Mouse (Mus musculus) stomach, postnatal 0 days (tissue): ENCODE measurements around the gene Slc8a3. TPM values are rescaled to one million over a fixed set of nuclear protein-coding genes. Genes with fewer than 3 reads are reported as not detected.

ENCODE experiments used
- ATAC-seq: fragments of 200-750 bp; cut with Nextera tagmentation; 2 replicates; pipeline ENCODE4 v1.8.0; 2017; ENCODE audit not compliant: low FRiP score, low TSS enrichment
- DNase-seq: peaks from one replicate; pipeline ENCODE4 v3.0.0-alpha.2; 2016; ENCODE audit warnings: low spot score
- H3K27ac ChIP-seq: fragments of 300-500 bp; sonication (generic); replicated peaks from 2 replicates; pipeline ENCODE4 v1.5.1; 2014; ENCODE audit warnings: mild to moderate bottlenecking, control low read depth
- H3K27me3 ChIP-seq: fragments of 300-500 bp; sonication (generic); 2 replicates; pipeline ENCODE4 v1.6.1; 2014; ENCODE audit warnings: low read length; ENCODE audit not compliant: control insufficient read depth, insufficient read depth
- H3K36me3 ChIP-seq: fragments of 300-500 bp; sonication (generic); 2 replicates; pipeline ENCODE4 v1.6.1; 2014; ENCODE audit warnings: low read length, mixed read lengths; ENCODE audit not compliant: control insufficient read depth, insufficient read depth
- H3K4me1 ChIP-seq: fragments of 300-500 bp; sonication (generic); replicated peaks from 2 replicates; pipeline ENCODE4 v1.6.1; 2014; ENCODE audit warnings: antibody characterized with exemption; ENCODE audit not compliant: control insufficient read depth, insufficient read depth
- H3K4me2 ChIP-seq: fragments of 300-500 bp; sonication (generic); replicated peaks from 2 replicates; pipeline ENCODE4 v1.6.1; 2014; ENCODE audit warnings: low read depth, mild to moderate bottlenecking, control low read depth, moderate library complexity
- H3K4me3 ChIP-seq: fragments of 300-500 bp; sonication (generic); 2 replicates; pipeline ENCODE4 v1.5.1; 2014; ENCODE audit warnings: low read depth, low read length, control low read depth
- H3K9ac ChIP-seq: fragments of 300-500 bp; sonication (generic); 2 replicates; pipeline ENCODE4 v1.6.1; 2014; ENCODE audit warnings: mild to moderate bottlenecking, low read length, control low read depth, mixed read lengths
- H3K9me3 ChIP-seq: fragments of 300-500 bp; sonication (generic); 2 replicates; pipeline ENCODE4 v1.6.1; 2016; ENCODE audit warnings: low read length; ENCODE audit not compliant: control insufficient read depth
- CTCF ChIP-seq: IDR thresholded peaks from 2 replicates; pipeline ENCODE4 v1.5.1; 2016; ENCODE audit warnings: antibody characterized with exemption, low read depth, mild to moderate bottlenecking, moderate library complexity
- EP300 ChIP-seq: optimal IDR thresholded peaks from 2 replicates; pipeline ENCODE3; 2016; ENCODE audit warnings: antibody characterized with exemption
- WGBS: fragments of 180-500 bp; shearing (Covaris S2); extraction: QIAGEN DNeasy Blood & Tissue Kit; methylation state at CpG from one replicate; pipeline ENCODE4 v1.1.7; 2014; 5-methylcytosine and 5-hydroxymethylcytosine counted together
- polyA plus RNA-seq: library from polyadenylated mRNA; unstranded; fragments of >200 nt; fragmentation: Nextera tagmentation; extraction: Ambion mirVana; gene quantifications from 2 replicates; pipeline ENCODE4 v1.2.1, GENCODE M21; 2015

The Slc8a3 gene
- polyA plus RNA-seq, 1 experiment from 2014 or later: 0.15 TPM

- ATAC-seq: no peak
- Histone ChIP-seq H3K27ac (no peak overlapping the region), H3K4me3 (no peak overlapping the region), H3K9ac (no peak overlapping the region), H3K9me3 (no peaks in the 10 kb centered on the region), H3K27me3 (no peaks in the 10 kb centered on the region), H3K4me1 (no peaks in the 10 kb centered on the region), H3K4me2 (no peak overlapping the region), H3K36me3 (no peaks in the 10 kb centered on the region)
- TF ChIP-seq CTCF (no peak), EP300 (no peak)
- no peak for DNase-seq
- WGBS: 88% methylated on average over 4 of the region's 4 CpGs
Measured at GRCm38 (mm10) chr12:81173893-81174292, 159.1 kb downstream of the Slc8a3 start.

GRCm38 (mm10) chr12:81173011-81173410 lies 160.0 kb downstream of the Slc8a3 start:
- Histone ChIP-seq H3K27ac (no peak overlapping the region), H3K9me3 (no peaks in the 10 kb centered on the region), H3K4me2 (no peak overlapping the region), H3K36me3 (no peaks in the 10 kb centered on the region), H3K4me3 (no peak overlapping the region), H3K4me1 (no peaks in the 10 kb centered on the region), H3K27me3 (no peaks in the 10 kb centered on the region), H3K9ac (no peak overlapping the region)
- 79% methylated on average over 3 of the region's 3 CpGs for WGBS
- DNase-seq (no peak), ATAC-seq (no peak)
- TF ChIP-seq EP300 (no peak), CTCF (no peak)

- no peaks in the 10 kb centered on the region for H3K4me1 ChIP-seq
- H3K9me3 ChIP-seq: no peaks in the 10 kb centered on the region
- H3K27me3 ChIP-seq: no peaks in the 10 kb centered on the region
- ATAC-seq (no peak), DNase-seq (no peak)
- no peak overlapping the region for H3K9ac ChIP-seq
- TF ChIP-seq CTCF (peak; percentile 54), EP300 (no peak)
- no peak overlapping the region for H3K27ac ChIP-seq
- H3K4me2 ChIP-seq: no peak overlapping the region
- no peaks in the 10 kb centered on the region for H3K36me3 ChIP-seq
- H3K4me3 ChIP-seq: no peak overlapping the region
- WGBS: 82% methylated on average over 2 of the region's 2 CpGs
Measured at GRCm38 (mm10) chr12:81170076-81170475, 162.9 kb downstream of the Slc8a3 start.

- H3K9me3 ChIP-seq: no peaks in the 10 kb centered on the region
- DNase-seq (no peak), ATAC-seq (no peak)
- no peaks in the 10 kb centered on the region for H3K4me1 ChIP-seq
- no peak overlapping the region for H3K9ac ChIP-seq
- no peak for TF ChIP-seq EP300
- TF ChIP-seq CTCF: peak; percentile 29
- 68% methylated on average over 2 of the region's 2 CpGs for WGBS
- H3K27me3 ChIP-seq: no peaks in the 10 kb centered on the region
- no peak overlapping the region for H3K27ac ChIP-seq
- no peak overlapping the region for H3K4me2 ChIP-seq
- no peaks in the 10 kb centered on the region for H3K36me3 ChIP-seq
- H3K4me3 ChIP-seq: no peak overlapping the region
Measured at GRCm38 (mm10) chr12:81168494-81168893, 164.5 kb downstream of the Slc8a3 start.

GRCm38 (mm10) chr12:81168031-81168430 lies 164.9 kb downstream of the Slc8a3 start:
- Histone ChIP-seq H3K9ac (no peak overlapping the region), H3K27ac (no peak overlapping the region), H3K27me3 (no peaks in the 10 kb centered on the region), H3K4me2 (no peak overlapping the region), H3K9me3 (no peaks in the 10 kb centered on the region), H3K36me3 (no peaks in the 10 kb centered on the region), H3K4me3 (no peak overlapping the region), H3K4me1 (no peaks in the 10 kb centered on the region)
- 93% methylated on average over 7 of the region's 7 CpGs for WGBS
- TF ChIP-seq EP300: no peak
- no peak for TF ChIP-seq CTCF
- DNase-seq: no peak
- no peak for ATAC-seq

- Histone ChIP-seq H3K36me3 (no peaks in the 10 kb centered on the region), H3K4me3 (no peak overlapping the region), H3K9me3 (no peaks in the 10 kb centered on the region), H3K4me1 (no peaks in the 10 kb centered on the region), H3K9ac (no peak overlapping the region; the same call in 1 of the 2 replicates), H3K27me3 (no peaks in the 10 kb centered on the region), H3K27ac (no peak overlapping the region), H3K4me2 (no peak overlapping the region)
- DNase-seq: no peak
- WGBS: 68% methylated on average over 9 of the region's 9 CpGs
- no peak for TF ChIP-seq CTCF
- no peak for ATAC-seq
Measured at GRCm38 (mm10) chr12:81167142-81167541, 165.8 kb downstream of the Slc8a3 start.
